Mouse (Mus musculus): ENCODE data around the gene Pltp.

DNA sequence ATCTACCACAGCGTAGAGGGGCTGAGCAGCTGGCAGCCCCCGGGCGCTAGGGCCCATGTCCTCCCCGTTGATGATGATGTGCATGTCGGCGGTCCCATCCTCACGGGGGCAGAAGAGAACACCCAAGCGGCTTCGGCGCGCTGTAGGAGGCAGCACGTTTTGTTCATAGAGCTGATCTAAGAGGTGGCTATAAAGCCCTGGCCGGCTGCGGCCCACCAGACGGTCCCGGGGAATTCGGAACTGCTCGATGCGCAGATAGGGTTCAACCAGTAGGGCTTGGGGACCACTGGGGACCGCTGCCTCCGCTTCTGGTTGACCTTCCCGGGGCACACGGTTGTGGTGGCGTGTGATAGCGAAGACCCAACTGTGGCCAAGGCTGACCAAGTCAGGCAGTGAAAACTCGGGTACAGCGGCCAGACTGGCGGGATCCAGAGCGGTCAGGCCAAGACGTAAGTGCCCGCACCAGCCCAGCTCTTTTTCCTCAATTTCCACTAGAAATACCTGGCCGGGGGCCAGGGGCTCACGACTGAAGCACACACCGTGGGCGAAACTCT lies 24.7 kb downstream of the Pltp start, which contains the start of gene Ctsa:
- TF ChIP-seq CTCF (IDR thresholded peaks at IDR 0.05; ENCODE audit: borderline replicate concordance, insufficient read depth, low read depth, low read length) = peak; percentile 45; the same call in 1 of the 2 replicates
- TF ChIP-seq POLR2A (IDR thresholded peaks at IDR 0.05; ENCODE audit: borderline replicate concordance, insufficient read depth, low read length) = no peak

Data from cerebellum, adult 2 months (tissue).